Mouse (Mus musculus) stomach, embryonic 14.5 days (tissue): ENCODE results near the gene Olfr9. TPM values are rescaled to one million over a fixed set of nuclear protein-coding genes. Genes with fewer than 3 reads are reported as not detected.

ENCODE experiments used
- ATAC-seq: fragments of 200-750 bp; cut with Nextera tagmentation; 2 replicates; pipeline ENCODE4 v1.8.0; 2017; ENCODE audit warnings: low read depth, moderate TSS enrichment; ENCODE audit not compliant: insufficient number of reproducible peaks, insufficient read depth, low FRiP score
- H3K27ac ChIP-seq: fragments of 300-500 bp; sonication (generic); 2 replicates; pipeline ENCODE4 v1.5.1; 2014; ENCODE audit warnings: mild to moderate bottlenecking, low read length, moderate library complexity, mixed read lengths
- H3K27me3 ChIP-seq: fragments of 300-500 bp; sonication (generic); 2 replicates; pipeline ENCODE4 v1.6.1; 2014; ENCODE audit warnings: low read length, control low read depth, mixed read lengths; ENCODE audit not compliant: control insufficient read depth, insufficient read depth
- H3K36me3 ChIP-seq: fragments of 300-500 bp; sonication (generic); 2 replicates; pipeline ENCODE4 v1.6.1; 2014; ENCODE audit warnings: mild to moderate bottlenecking, control low read depth, low read length, moderate library complexity, mixed read lengths; ENCODE audit not compliant: control insufficient read depth, insufficient read depth
- H3K4me1 ChIP-seq: fragments of 300-500 bp; sonication (generic); 2 replicates; pipeline ENCODE4 v1.6.1; 2014; ENCODE audit warnings: low read length, control low read depth, mixed read lengths; ENCODE audit not compliant: control insufficient read depth, insufficient read depth
- H3K4me2 ChIP-seq: fragments of 300-500 bp; sonication (generic); replicated peaks from 2 replicates; pipeline ENCODE4 v1.6.1; 2014; ENCODE audit warnings: low read depth, low read length, control low read depth
- H3K4me3 ChIP-seq: fragments of 300-500 bp; sonication (generic); 2 replicates; pipeline ENCODE4 v1.5.1; 2014; ENCODE audit warnings: low read depth, low read length, control low read depth
- H3K9ac ChIP-seq: fragments of 300-500 bp; sonication (generic); replicated peaks from 2 replicates; pipeline ENCODE4 v1.6.1; 2014; ENCODE audit warnings: low read depth, mild to moderate bottlenecking, control low read depth, low read length, moderate library complexity, mixed read lengths
- H3K9me3 ChIP-seq: fragments of 300-500 bp; sonication (generic); 2 replicates; pipeline ENCODE4 v1.6.1; 2016; ENCODE audit warnings: low read depth, low read length, control low read depth; ENCODE audit not compliant: control insufficient read depth
- WGBS: fragments of 180-500 bp; shearing (Covaris S2); extraction: QIAGEN DNeasy Blood & Tissue Kit; methylation state at CpG from one replicate; pipeline ENCODE4 v1.1.7; 2014; 5-methylcytosine and 5-hydroxymethylcytosine counted together
- polyA plus RNA-seq: library from polyadenylated mRNA; unstranded; fragments of >200 nt; fragmentation: Nextera tagmentation; extraction: Ambion mirVana; gene quantifications from 2 replicates; pipeline ENCODE4 v1.2.1, GENCODE M21; 2014

The Olfr9 gene
- polyA plus RNA-seq, 1 experiment from 2014 or later: not detected

- no peak for ATAC-seq
- Histone ChIP-seq H3K9ac (no peak overlapping the region), H3K9me3 (no peaks in the 10 kb centered on the region), H3K4me3 (no peak overlapping the region), H3K27ac (no peak overlapping the region), H3K4me1 (0 out of 2 replicates have a peak, but pooled peaks cover 7% of the 10 kb centered on the region), H3K36me3 (no peaks in the 10 kb centered on the region), H3K27me3 (no peaks in the 10 kb centered on the region), H3K4me2 (no peak overlapping the region)
- WGBS: 62% methylated on average over 2 of the region's 2 CpGs
Measured at GRCm38 (mm10) chr10:128964961-128965360, 24.3 kb upstream of the Olfr9 start.

DNA sequence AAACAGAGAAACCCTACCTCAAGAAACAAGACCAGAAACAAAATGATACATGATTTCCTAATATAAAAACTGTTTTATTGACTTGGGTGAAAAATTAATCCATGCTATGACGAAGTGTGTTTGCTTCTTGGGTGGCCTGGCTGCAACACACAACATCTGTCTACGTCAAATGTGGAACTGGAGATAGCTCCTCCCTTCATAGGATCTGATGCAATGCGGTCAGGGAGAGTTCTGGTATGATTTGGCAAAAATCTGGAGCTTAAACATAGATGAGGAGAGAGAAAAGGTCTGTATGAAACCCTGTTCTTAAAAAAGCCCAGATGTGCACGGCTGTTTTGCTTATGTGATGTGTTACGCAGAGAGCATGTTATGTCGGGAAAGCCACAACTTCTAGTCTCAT is 23.4 kb upstream of the Olfr9 start:
- no peak for ATAC-seq
- WGBS: 68% methylated on average over 6 of the region's 6 CpGs
- H3K27me3 ChIP-seq: no peaks in the 10 kb centered on the region
- H3K4me3 ChIP-seq: no peak overlapping the region
- no peak overlapping the region for H3K9ac ChIP-seq
- no peaks in the 10 kb centered on the region for H3K9me3 ChIP-seq
- no peak overlapping the region for H3K4me2 ChIP-seq
- H3K27ac ChIP-seq: peak overlapping the region; percentile 52; the same call in 1 of the 2 replicates
- H3K4me1 ChIP-seq: 0 out of 2 replicates have a peak, but pooled peaks cover 7% of the 10 kb centered on the region
- no peaks in the 10 kb centered on the region for H3K36me3 ChIP-seq

- H3K36me3 ChIP-seq: no peaks in the 10 kb centered on the region
- peak; percentile 92 for ATAC-seq
- no peak overlapping the region for H3K9ac ChIP-seq
- no peaks in the 10 kb centered on the region for H3K27me3 ChIP-seq
- 0 out of 2 replicates have a peak, but pooled peaks cover 7% of the 10 kb centered on the region for H3K4me1 ChIP-seq
- no peaks in the 10 kb centered on the region for H3K9me3 ChIP-seq
- no peak overlapping the region for H3K4me2 ChIP-seq
- H3K27ac ChIP-seq: peak overlapping the region; percentile 55; the same call in 1 of the 2 replicates
- H3K4me3 ChIP-seq: no peak overlapping the region
- 10% methylated on average over 1 of the region's 1 CpGs for WGBS
Measured at GRCm38 (mm10) chr10:128968341-128968749, 20.9 kb upstream of the Olfr9 start.

- 0 out of 2 replicates have a peak, but pooled peaks cover 7% of the 10 kb centered on the region for H3K4me1 ChIP-seq
- H3K9ac ChIP-seq: no peak overlapping the region
- H3K36me3 ChIP-seq: no peaks in the 10 kb centered on the region
- no peak overlapping the region for H3K27ac ChIP-seq
- WGBS: 37% methylated on average over 1 of the region's 1 CpGs
- no peak overlapping the region for H3K4me3 ChIP-seq
- no peak overlapping the region for H3K4me2 ChIP-seq
- H3K9me3 ChIP-seq: no peaks in the 10 kb centered on the region
- no peak for ATAC-seq
- H3K27me3 ChIP-seq: no peaks in the 10 kb centered on the region
Measured at GRCm38 (mm10) chr10:128970740-128971250, 18.4 kb upstream of the Olfr9 start.

- WGBS: 76% methylated on average over 4 of the region's 4 CpGs
- Histone ChIP-seq H3K9me3 (no peaks in the 10 kb centered on the region), H3K27me3 (no peaks in the 10 kb centered on the region), H3K4me3 (no peak overlapping the region), H3K36me3 (no peaks in the 10 kb centered on the region), H3K27ac (no peak overlapping the region), H3K9ac (no peak overlapping the region), H3K4me2 (no peak overlapping the region), H3K4me1 (0 out of 2 replicates have a peak, but pooled peaks cover 4% of the 10 kb centered on the region)
- ATAC-seq: no peak
Measured at GRCm38 (mm10) chr10:128972841-128973240, 16.4 kb upstream of the Olfr9 start.

- Histone ChIP-seq H3K27ac (no peak overlapping the region), H3K4me2 (no peak overlapping the region), H3K36me3 (no peaks in the 10 kb centered on the region), H3K9me3 (no peaks in the 10 kb centered on the region), H3K27me3 (no peaks in the 10 kb centered on the region), H3K4me3 (no peak overlapping the region), H3K9ac (no peak overlapping the region), H3K4me1 (no peaks in the 10 kb centered on the region)
- no peak for ATAC-seq
- 62% methylated on average over 3 of the region's 3 CpGs for WGBS
Measured at GRCm38 (mm10) chr10:128976395-128976794, 12.8 kb upstream of the Olfr9 start.

- H3K27me3 ChIP-seq: no peaks in the 10 kb centered on the region
- no peak overlapping the region for H3K4me3 ChIP-seq
- H3K4me2 ChIP-seq: no peak overlapping the region
- no peaks in the 10 kb centered on the region for H3K9me3 ChIP-seq
- no peaks in the 10 kb centered on the region for H3K4me1 ChIP-seq
- ATAC-seq: peak; percentile 73; the same call in 1 of the 2 replicates
- WGBS: 22% methylated on average over 9 of the region's 9 CpGs
- no peaks in the 10 kb centered on the region for H3K36me3 ChIP-seq
- H3K27ac ChIP-seq: no peak overlapping the region
- H3K9ac ChIP-seq: no peak overlapping the region
Measured at GRCm38 (mm10) chr10:128977522-128978114, 11.6 kb upstream of the Olfr9 start.

DNA sequence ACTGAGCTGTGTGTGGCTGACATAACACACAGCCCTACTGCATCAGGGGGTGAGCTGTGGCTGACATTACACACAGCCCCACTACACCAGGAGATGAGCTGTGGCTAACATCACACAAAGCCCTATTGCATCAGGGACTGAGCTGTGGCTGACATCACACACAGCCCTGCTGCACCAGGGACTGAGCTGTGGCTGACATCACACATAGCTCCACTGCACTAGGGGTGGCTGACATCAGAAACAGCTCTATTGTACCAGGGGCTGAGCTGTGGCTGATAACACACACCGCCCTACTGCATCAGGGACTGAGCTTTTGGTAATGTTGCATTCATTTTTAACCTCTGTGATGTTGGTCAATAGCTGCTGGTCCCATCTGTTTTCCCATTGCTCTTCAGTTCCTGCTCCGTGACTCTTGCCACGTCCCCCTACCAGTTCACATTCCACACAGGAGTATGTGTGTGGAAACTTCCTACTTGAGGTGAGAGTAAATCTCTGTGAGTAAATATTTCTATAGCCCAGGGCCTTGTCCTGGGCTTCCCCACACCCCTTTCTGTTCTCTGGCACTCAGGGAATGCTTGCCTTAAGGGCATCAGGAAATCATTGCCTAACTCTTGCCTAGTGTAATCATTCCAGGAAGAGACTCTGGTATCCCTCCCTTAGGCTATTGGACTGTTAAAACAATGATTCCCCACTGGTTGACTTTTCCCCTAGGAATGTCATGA is 8.4 kb upstream of the Olfr9 start:
- Histone ChIP-seq H3K4me3 (no peak overlapping the region), H3K27me3 (no peaks in the 10 kb centered on the region), H3K9me3 (no peaks in the 10 kb centered on the region), H3K9ac (no peak overlapping the region), H3K4me2 (no peak overlapping the region), H3K36me3 (no peaks in the 10 kb centered on the region), H3K27ac (no peak overlapping the region), H3K4me1 (no peaks in the 10 kb centered on the region)
- WGBS: 54% methylated on average over 3 of the region's 3 CpGs
- ATAC-seq: 0 out of 2 replicates have a peak, but pooled peaks have one; percentile 15
